Mouse (Mus musculus) embryonic fibroblast, embryonic 13.5 days (primary cell): ENCODE measurements around the gene Popdc3.

Experiments used
- CTCF ChIP-seq: IDR thresholded peaks from 2 replicates; pipeline ENCODE4 v1.5.1; 2011; ENCODE audit warnings: mild to moderate bottlenecking, control low read depth, low read length, moderate library complexity, borderline replicate concordance; ENCODE audit not compliant: insufficient read depth
- POLR2A ChIP-seq: IDR thresholded peaks from 2 replicates; pipeline ENCODE4 v1.6.1; 2011; ENCODE audit warnings: low read depth, mild to moderate bottlenecking, control low read depth, low read length, moderate library complexity

- TF ChIP-seq POLR2A (no peak), CTCF (no peak)
Observed at GRCm38 (mm10) chr10:45314865-45315264, 137.0 kb downstream of the Popdc3 start.
